Mouse (Mus musculus) cortical plate, adult 2 months (tissue): ENCODE measurements around the gene Lyrm4.

Experiments
- CTCF ChIP-seq: fragments of 200-500 bp; IDR thresholded peaks from 2 replicates; pipeline ENCODE4 v1.5.1; 2011; ENCODE audit warnings: mild to moderate bottlenecking, control low read depth, low read length; ENCODE audit not compliant: insufficient read depth; ENCODE audit errors: extremely low read depth
- POLR2A ChIP-seq: fragments of 200-500 bp; IDR thresholded peaks from 2 replicates; pipeline ENCODE4 v1.6.1; 2011; ENCODE audit warnings: mild to moderate bottlenecking, low read length, control low read depth; ENCODE audit not compliant: insufficient read depth; ENCODE audit errors: extremely low read depth

- TF ChIP-seq CTCF (no peak), POLR2A (no peak)
Observed at GRCm38 (mm10) chr13:36129360-36130054, 12.2 kb upstream of the Lyrm4 start.
